Mouse (Mus musculus) heart, postnatal 0 days (tissue): Measurements from ENCODE around the gene Ecsit.

Experiments
- CTCF ChIP-seq: IDR thresholded peaks from 2 replicates; pipeline ENCODE4 v1.5.1; 2016; ENCODE audit warnings: antibody characterized with exemption, control low read depth, low read depth
- EP300 ChIP-seq: IDR thresholded peaks from 2 replicates; pipeline ENCODE4 v1.6.1; 2016; ENCODE audit warnings: antibody characterized with exemption, low read depth

DNA sequence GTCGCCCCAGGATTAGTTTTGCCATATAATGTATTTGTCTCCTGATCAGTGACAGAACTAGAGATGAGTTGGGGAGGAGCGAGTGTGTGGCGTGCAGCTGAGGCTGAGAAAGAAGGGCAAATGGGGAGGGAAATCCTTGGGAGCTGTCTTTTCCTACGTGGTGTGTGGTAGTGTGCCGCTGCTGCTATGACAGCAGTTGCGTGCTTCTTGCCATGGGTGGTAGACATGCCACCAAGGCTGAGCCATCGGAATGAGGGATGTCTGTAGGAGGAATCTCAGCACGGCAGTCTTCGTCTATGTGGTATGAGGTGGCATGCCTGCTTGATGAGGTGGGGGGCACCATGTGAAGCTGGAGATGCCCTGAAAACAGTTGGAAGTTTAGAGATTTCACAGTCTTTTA lies 54.9 kb downstream of the Ecsit start:
- TF ChIP-seq EP300 (no peak), CTCF (no peak)
